20 mouse cellular contexts compared by ENCODE assay signal in genomic region chr13:109533838-109534523, GRCm38 (mm10).
A peak's percentile ranks its signal among the peaks of the same experiment; 100 is the strongest.
DNase-seq lines count a peak whose midpoint lies in the region; ATAC-seq lines count a peak whose summit lies in the region.
"Had no signal": no experiment of that assay in that cellular context is flagged by ENCODE, and none has a peak within 500 bp of the region (broad histone marks: within the 10 kb centered on the region; RNA-seq: fewer than 3 reads in every experiment).

No protein-coding gene starts in this region.

- peak; percentile 65 for ATAC-seq in hindbrain, embryonic 13.5 days (ENCODE audit: low FRiP score)
- no peak; the same call in 1 of the 2 replicates for ATAC-seq in hindbrain, embryonic 11.5 days (ENCODE audit: low FRiP score)
- peak; percentile 86 for ATAC-seq in midbrain, embryonic 13.5 days
- 0 out of 2 replicates have a peak, but pooled peaks have one; percentile 42 for ATAC-seq in neural tube, embryonic 15.5 days (ENCODE audit: low FRiP score)
- ATAC-seq: CD4-positive, CD25-positive, alpha-beta regulatory T cell, adult 4 months had no signal

- peaks cover 34% of the 10 kb centered on the region for H3K4me1 ChIP-seq in hindbrain, embryonic 13.5 days (replicated peaks)
- H3K4me1 ChIP-seq in hindbrain, embryonic 11.5 days (replicated peaks; ENCODE audit: control insufficient read depth, insufficient read depth, low read length): no peaks in the 10 kb centered on the region
- H3K4me1 ChIP-seq in midbrain, embryonic 13.5 days (replicated peaks): peaks cover 41% of the 10 kb centered on the region
- peaks cover 15% of the 10 kb centered on the region for H3K4me1 ChIP-seq in neural tube, embryonic 15.5 days
- H3K4me1 ChIP-seq: embryonic facial prominence, embryonic 12.5 days; heart, embryonic 10.5 days had no signal

- no peak overlapping the region for H3K4me2 ChIP-seq in hindbrain, embryonic 13.5 days
- H3K4me2 ChIP-seq in hindbrain, embryonic 11.5 days (replicated peaks; ENCODE audit: low read depth, low read length): no peak overlapping the region
- H3K4me2 ChIP-seq in midbrain, embryonic 13.5 days (replicated peaks): peak overlapping the region; percentile 0; the same call in 1 of the 2 replicates
- no peak overlapping the region for H3K4me2 ChIP-seq in neural tube, embryonic 15.5 days
- H3K4me2 ChIP-seq: embryonic facial prominence, embryonic 12.5 days had no signal

- peak; percentile 11 for DNase-seq in embryo, embryonic 10.5 days (ENCODE audit: low spot score)
- no peak for DNase-seq in embryo, embryonic 10 days (ENCODE audit: low spot score)
- no peak for DNase-seq in hindbrain, embryonic 11.5 days (ENCODE audit: low spot score)
- DNase-seq in cerebellum, postnatal 10 days: no peak
- DNase-seq in adrenal gland, postnatal 25 days: no peak
- DNase-seq: adrenal gland, postnatal 36 days; cerebellum, adult 18-20 months; kidney, adult 2 months; kidney, postnatal 14 days; left cerebral cortex, postnatal 4 days; liver; lung, postnatal 10 days; right cerebral cortex, postnatal 4 days had no signal

- no peaks in the 10 kb centered on the region for H3K36me3 ChIP-seq in hindbrain, embryonic 13.5 days
- H3K36me3 ChIP-seq in hindbrain, embryonic 11.5 days (ENCODE audit: control insufficient read depth, insufficient read depth, low read length): no peaks in the 10 kb centered on the region
- no peaks in the 10 kb centered on the region for H3K36me3 ChIP-seq in midbrain, embryonic 13.5 days
- H3K36me3 ChIP-seq in neural tube, embryonic 15.5 days: no peaks in the 10 kb centered on the region
- H3K36me3 ChIP-seq: embryonic facial prominence, embryonic 12.5 days; heart, embryonic 10.5 days had no signal

- no peak overlapping the region for H3K9ac ChIP-seq in hindbrain, embryonic 13.5 days
- no peak overlapping the region for H3K9ac ChIP-seq in hindbrain, embryonic 11.5 days (ENCODE audit: low read depth, low read length)
- H3K9ac ChIP-seq in midbrain, embryonic 13.5 days (replicated peaks): no peak overlapping the region
- no peak overlapping the region for H3K9ac ChIP-seq in neural tube, embryonic 15.5 days (replicated peaks)
- H3K9ac ChIP-seq: embryonic facial prominence, embryonic 12.5 days had no signal

- H3K9me3 ChIP-seq in hindbrain, embryonic 13.5 days: no peaks in the 10 kb centered on the region
- no peaks in the 10 kb centered on the region for H3K9me3 ChIP-seq in hindbrain, embryonic 11.5 days (ENCODE audit: control insufficient read depth, low read length)
- H3K9me3 ChIP-seq in midbrain, embryonic 13.5 days: no peaks in the 10 kb centered on the region
- no peaks in the 10 kb centered on the region for H3K9me3 ChIP-seq in neural tube, embryonic 15.5 days (replicated peaks)
- H3K9me3 ChIP-seq: embryonic facial prominence, embryonic 12.5 days; heart, embryonic 10.5 days had no signal

- H3K27ac ChIP-seq in hindbrain, embryonic 13.5 days: peak overlapping the region; percentile 35
- H3K27ac ChIP-seq in hindbrain, embryonic 11.5 days (ENCODE audit: low read depth, low read length): no peak overlapping the region
- peak overlapping the region; percentile 70 for H3K27ac ChIP-seq in midbrain, embryonic 13.5 days
- peak overlapping the region; percentile 45; the same call in 1 of the 2 replicates for H3K27ac ChIP-seq in neural tube, embryonic 15.5 days (replicated peaks)
- H3K27ac ChIP-seq: embryonic facial prominence, embryonic 12.5 days; heart, embryonic 10.5 days; stomach, postnatal 0 days had no signal

- WGBS in hindbrain, embryonic 13.5 days: 42% methylated on average over 3 of the region's 3 CpGs
- 66% methylated on average over 3 of the region's 3 CpGs for WGBS in hindbrain, embryonic 11.5 days
- 19% methylated on average over 3 of the region's 3 CpGs for WGBS in midbrain, embryonic 13.5 days
- WGBS in neural tube, embryonic 15.5 days: 39% methylated on average over 3 of the region's 3 CpGs

- no peak overlapping the region for H3K4me3 ChIP-seq in hindbrain, embryonic 13.5 days
- no peak overlapping the region for H3K4me3 ChIP-seq in hindbrain, embryonic 11.5 days (ENCODE audit: low read depth, low read length)
- no peak overlapping the region for H3K4me3 ChIP-seq in midbrain, embryonic 13.5 days (replicated peaks)
- H3K4me3 ChIP-seq in neural tube, embryonic 15.5 days (replicated peaks): no peak overlapping the region
- H3K4me3 ChIP-seq: embryonic facial prominence, embryonic 12.5 days; heart, embryonic 10.5 days had no signal

- no peaks in the 10 kb centered on the region for H3K27me3 ChIP-seq in hindbrain, embryonic 13.5 days
- H3K27me3 ChIP-seq in hindbrain, embryonic 11.5 days (ENCODE audit: control insufficient read depth, insufficient read depth, low read length): no peaks in the 10 kb centered on the region
- no peaks in the 10 kb centered on the region for H3K27me3 ChIP-seq in midbrain, embryonic 13.5 days
- no peaks in the 10 kb centered on the region for H3K27me3 ChIP-seq in neural tube, embryonic 15.5 days (replicated peaks)
- H3K27me3 ChIP-seq: embryonic facial prominence, embryonic 12.5 days had no signal
